Mouse (Mus musculus): ENCODE results near the gene Lhx9. TPM values are rescaled to one million over a fixed set of nuclear protein-coding genes. Genes with fewer than 3 reads are reported as not detected.

The Lhx9 gene
- polyA plus RNA-seq, 1 experiment from 2014 or later, result 35.8 TPM

- ATAC-seq, result no peak
- Histone ChIP-seq H3K4me2 (peak overlapping the region; percentile 54), H3K4me3 (peak overlapping the region; percentile 39), H3K27me3 (peaks cover 75% of the 10 kb centered on the region), H3K9me3 (replicated peaks) (no peaks in the 10 kb centered on the region), H3K27ac (peak overlapping the region; percentile 40), H3K9ac (peak overlapping the region; percentile 51), H3K36me3 (ENCODE audit: poor library complexity, severe bottlenecking) (no peaks in the 10 kb centered on the region), H3K4me1 (peaks cover 54% of the 10 kb centered on the region)
- 5% methylated on average over 12 of the region's 12 CpGs for WGBS
Measured at GRCm38 (mm10) chr1:138846131-138846530, 2.2 kb downstream of the Lhx9 start.

- Histone ChIP-seq H3K4me3 (peak overlapping the region; percentile 39), H3K4me1 (peaks cover 58% of the 10 kb centered on the region), H3K4me2 (peak overlapping the region; percentile 54), H3K27ac (peak overlapping the region; percentile 7; the same call in 1 of the 2 replicates), H3K36me3 (ENCODE audit: poor library complexity, severe bottlenecking) (no peaks in the 10 kb centered on the region), H3K9me3 (replicated peaks) (no peaks in the 10 kb centered on the region), H3K27me3 (peaks cover 73% of the 10 kb centered on the region), H3K9ac (no peak overlapping the region)
- 14% methylated on average over 3 of the region's 3 CpGs for WGBS
- no peak for ATAC-seq
Measured at GRCm38 (mm10) chr1:138845481-138845880, 2.9 kb downstream of the Lhx9 start.

DNA sequence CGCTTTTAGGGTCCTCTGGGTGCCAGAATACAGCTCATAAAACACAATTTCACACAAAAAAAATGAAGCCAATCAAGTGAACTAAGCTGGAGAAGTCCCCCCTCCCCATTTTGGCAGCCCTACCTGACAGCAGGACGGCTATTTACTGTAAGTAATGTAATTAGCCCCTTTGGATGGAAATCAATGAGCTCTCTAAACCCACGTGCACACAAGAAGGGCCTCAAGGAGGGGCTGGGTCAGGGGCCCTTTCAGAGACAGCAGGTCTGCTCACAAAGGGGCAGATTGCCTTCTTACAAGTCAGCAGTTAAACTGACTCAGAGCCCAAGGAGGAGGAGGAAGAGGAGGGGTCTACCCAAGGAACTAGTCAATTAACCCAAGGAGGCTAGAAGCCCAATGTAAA, 4.2 kb downstream of the Lhx9 start:
- Histone ChIP-seq H3K27me3 (peaks cover 73% of the 10 kb centered on the region), H3K4me3 (peak overlapping the region; percentile 56), H3K9ac (peak overlapping the region; percentile 65), H3K9me3 (replicated peaks) (no peaks in the 10 kb centered on the region), H3K27ac (peak overlapping the region; percentile 87), H3K4me2 (peak overlapping the region; percentile 74), H3K4me1 (peaks cover 57% of the 10 kb centered on the region), H3K36me3 (ENCODE audit: poor library complexity, severe bottlenecking) (no peaks in the 10 kb centered on the region)
- 0% methylated on average over 3 of the region's 3 CpGs for WGBS
- ATAC-seq, result no peak

DNA sequence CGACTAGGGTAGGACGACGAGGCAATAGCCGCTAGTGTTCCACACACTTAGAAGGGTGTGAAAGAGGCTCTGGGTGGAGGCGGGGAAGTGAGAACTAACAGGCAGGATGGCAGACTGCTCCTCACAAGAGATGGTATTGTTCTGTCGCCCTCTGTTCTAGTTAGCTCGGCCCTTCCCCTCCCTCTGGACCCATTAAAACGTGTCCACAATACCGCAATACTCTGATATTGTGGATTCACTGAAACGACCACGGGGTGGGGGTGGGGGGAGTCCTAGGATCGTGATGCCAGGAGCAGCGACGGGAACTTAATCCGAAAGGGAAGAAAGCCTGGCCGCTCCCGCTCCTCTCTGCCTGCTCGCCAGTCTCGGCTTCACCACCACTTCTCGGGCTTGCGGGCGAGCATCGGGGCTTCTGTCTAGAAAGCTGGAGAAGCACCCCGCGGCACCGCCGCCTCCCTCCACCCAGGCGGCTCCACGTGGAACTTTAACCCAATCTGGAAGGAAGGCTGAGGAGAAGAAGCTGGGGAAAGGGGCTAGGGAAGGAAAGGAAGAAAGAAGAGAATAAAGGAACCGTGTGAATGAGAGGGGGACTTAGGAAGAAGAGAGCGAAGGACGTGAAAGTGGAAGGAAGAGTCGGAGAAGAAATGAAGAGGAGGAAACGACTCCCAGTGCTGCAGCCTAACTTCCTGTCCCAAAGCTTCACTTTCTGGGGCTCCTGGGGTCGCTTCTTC, 4.9 kb downstream of the Lhx9 start:
- peaks cover 53% of the 10 kb centered on the region for H3K4me1 ChIP-seq
- WGBS, result under 1% methylated on average over 35 of the region's 35 CpGs
- H3K36me3 ChIP-seq (ENCODE audit: poor library complexity, severe bottlenecking), result no peaks in the 10 kb centered on the region
- ATAC-seq, result peak; percentile 57
- H3K27ac ChIP-seq, result peak overlapping the region; percentile 87
- peak overlapping the region; percentile 65 for H3K9ac ChIP-seq
- peaks cover 70% of the 10 kb centered on the region for H3K27me3 ChIP-seq
- peak overlapping the region; percentile 56 for H3K4me3 ChIP-seq
- H3K4me2 ChIP-seq, result peak overlapping the region; percentile 74
- no peaks in the 10 kb centered on the region for H3K9me3 ChIP-seq (replicated peaks)

DNA sequence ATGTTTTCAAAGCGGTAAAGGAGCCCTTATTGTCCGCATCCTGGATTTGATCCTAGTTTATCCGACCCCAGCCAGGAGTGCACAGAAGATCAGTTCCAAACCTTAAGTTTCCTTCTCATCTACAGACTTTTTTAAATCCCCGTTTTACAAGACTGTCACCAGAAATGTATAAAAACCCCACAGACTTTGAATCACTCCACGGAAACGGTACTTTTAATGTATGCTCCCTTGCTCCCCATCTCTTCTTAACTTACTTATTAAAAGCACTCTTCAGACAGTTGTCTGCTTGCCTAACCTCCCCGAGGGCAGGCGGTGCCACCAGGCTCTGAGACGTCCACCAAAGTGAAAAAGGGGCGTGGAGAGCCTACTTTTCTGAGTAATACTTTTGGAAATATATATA, 5.6 kb downstream of the Lhx9 start:
- no peaks in the 10 kb centered on the region for H3K9me3 ChIP-seq (replicated peaks)
- peaks cover 70% of the 10 kb centered on the region for H3K27me3 ChIP-seq
- peak overlapping the region; percentile 74 for H3K4me2 ChIP-seq
- H3K4me1 ChIP-seq, result peaks cover 53% of the 10 kb centered on the region
- peak overlapping the region; percentile 87 for H3K27ac ChIP-seq
- peak overlapping the region; percentile 56 for H3K4me3 ChIP-seq
- ATAC-seq, result no peak
- no peaks in the 10 kb centered on the region for H3K36me3 ChIP-seq (ENCODE audit: poor library complexity, severe bottlenecking)
- peak overlapping the region; percentile 74 for H3K9ac ChIP-seq
- under 1% methylated on average over 10 of the region's 10 CpGs for WGBS

- WGBS, result 0% methylated on average over 8 of the region's 8 CpGs
- H3K9ac ChIP-seq, result peak overlapping the region; percentile 74
- peaks cover 72% of the 10 kb centered on the region for H3K27me3 ChIP-seq
- H3K36me3 ChIP-seq (ENCODE audit: poor library complexity, severe bottlenecking), result no peaks in the 10 kb centered on the region
- H3K4me3 ChIP-seq, result peak overlapping the region; percentile 56
- H3K4me1 ChIP-seq, result peaks cover 55% of the 10 kb centered on the region
- peak overlapping the region; percentile 87 for H3K27ac ChIP-seq
- no peaks in the 10 kb centered on the region for H3K9me3 ChIP-seq (replicated peaks)
- ATAC-seq, result peak; percentile 70
- H3K4me2 ChIP-seq, result peak overlapping the region; percentile 74
Measured at GRCm38 (mm10) chr1:138842315-138842714, 6.1 kb downstream of the Lhx9 start.

GRCm38 (mm10) chr1:138841306-138842095, 6.9 kb downstream of the Lhx9 start:
- Histone ChIP-seq H3K4me1 (peaks cover 58% of the 10 kb centered on the region), H3K4me3 (peak overlapping the region; percentile 56), H3K27me3 (peaks cover 75% of the 10 kb centered on the region), H3K27ac (peak overlapping the region; percentile 87), H3K9me3 (replicated peaks) (no peaks in the 10 kb centered on the region), H3K36me3 (ENCODE audit: poor library complexity, severe bottlenecking) (no peaks in the 10 kb centered on the region), H3K4me2 (peak overlapping the region; percentile 74), H3K9ac (peak overlapping the region; percentile 74)
- ATAC-seq, result peak; percentile 45
- 2% methylated on average over 54 of the region's 54 CpGs for WGBS

DNA sequence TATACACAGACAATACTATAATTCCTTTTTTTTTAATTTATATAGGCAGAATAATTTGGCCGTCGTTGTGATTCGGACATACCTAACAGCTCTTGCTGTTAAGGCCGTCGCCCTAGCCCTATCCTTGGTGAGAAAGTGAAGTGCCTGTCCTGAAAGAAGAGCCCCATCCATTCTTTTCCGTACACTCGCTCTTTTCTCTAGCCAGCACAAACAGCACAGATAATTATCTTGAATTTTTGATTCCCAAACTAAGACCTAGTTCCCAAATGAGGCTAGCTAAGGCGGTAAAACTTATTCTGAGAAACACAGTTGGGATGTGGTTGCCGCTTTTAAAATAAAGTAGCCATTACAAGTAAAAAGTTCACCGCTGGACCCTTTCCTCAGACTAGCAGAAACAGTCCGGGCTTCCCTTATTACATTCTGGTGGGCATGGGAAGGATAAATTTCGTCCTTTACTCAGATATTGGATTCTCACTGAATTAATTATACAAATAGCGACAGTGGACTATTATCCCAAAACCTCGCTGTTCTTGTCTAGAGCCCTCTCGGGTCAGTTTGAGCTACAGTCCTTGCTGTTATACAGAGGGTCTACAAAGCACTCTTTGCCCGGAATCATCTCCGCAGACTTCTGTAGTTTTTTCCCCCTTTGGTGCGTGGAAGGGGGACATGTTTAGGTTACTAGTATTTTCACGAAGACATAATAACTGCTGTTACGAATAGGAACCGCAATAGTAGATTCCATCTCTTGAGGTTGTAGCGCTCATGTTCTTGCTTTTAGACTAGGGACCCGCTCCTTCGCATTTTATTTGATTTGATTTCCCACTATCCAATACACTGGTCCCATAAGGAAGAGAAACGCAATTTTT, 7.7 kb downstream of the Lhx9 start:
- Histone ChIP-seq H3K36me3 (ENCODE audit: poor library complexity, severe bottlenecking) (no peaks in the 10 kb centered on the region), H3K9ac (peak overlapping the region; percentile 74), H3K27me3 (peaks cover 75% of the 10 kb centered on the region), H3K9me3 (replicated peaks) (no peaks in the 10 kb centered on the region), H3K27ac (peak overlapping the region; percentile 87), H3K4me1 (peaks cover 58% of the 10 kb centered on the region), H3K4me2 (peak overlapping the region; percentile 74), H3K4me3 (peak overlapping the region; percentile 56)
- ATAC-seq, result no peak
- 2% methylated on average over 25 of the region's 25 CpGs for WGBS

DNA sequence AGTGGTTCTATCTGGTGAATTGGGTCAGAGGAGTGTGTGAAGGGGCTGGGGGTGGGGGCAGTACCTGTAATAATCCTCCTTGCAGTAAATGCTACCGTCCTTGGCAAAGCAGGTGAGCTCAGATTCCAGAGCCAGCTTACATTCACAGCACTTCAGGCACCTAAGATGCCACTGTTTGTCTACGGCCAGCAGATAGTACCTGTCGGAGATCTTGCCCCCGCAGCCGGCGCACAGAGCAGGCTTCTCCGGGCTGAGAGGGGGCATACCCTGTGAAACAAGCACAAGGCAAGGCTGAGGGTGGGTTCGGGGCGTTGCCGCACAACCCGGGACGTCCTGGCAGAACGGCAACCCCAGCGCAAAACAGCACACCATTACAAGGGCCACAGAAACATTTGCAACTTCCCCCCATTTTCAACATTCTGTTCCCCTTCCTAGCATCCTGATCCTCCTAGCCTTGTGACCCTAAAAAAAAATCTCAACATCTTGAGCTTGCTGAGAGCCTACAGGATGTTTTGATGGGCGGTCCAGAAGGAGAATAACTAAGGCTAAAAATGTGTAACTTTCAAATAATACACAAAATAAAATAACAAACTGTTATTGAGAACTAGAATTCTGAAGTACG, 8.5 kb downstream of the Lhx9 start:
- Histone ChIP-seq H3K9me3 (replicated peaks) (no peaks in the 10 kb centered on the region), H3K4me2 (peak overlapping the region; percentile 74), H3K4me3 (peak overlapping the region; percentile 56), H3K36me3 (ENCODE audit: poor library complexity, severe bottlenecking) (no peaks in the 10 kb centered on the region), H3K27me3 (peaks cover 75% of the 10 kb centered on the region), H3K4me1 (peaks cover 58% of the 10 kb centered on the region), H3K27ac (peak overlapping the region; percentile 73), H3K9ac (peak overlapping the region; percentile 74)
- ATAC-seq, result no peak
- WGBS, result 3% methylated on average over 16 of the region's 16 CpGs

GRCm38 (mm10) chr1:138839291-138839690, 9.1 kb downstream of the Lhx9 start:
- peak overlapping the region; percentile 74 for H3K4me2 ChIP-seq

More at GRCm38 (mm10) chr1:138839291-138839690, 9.1 kb downstream of the Lhx9 start:
- Histone ChIP-seq H3K4me1 (peaks cover 57% of the 10 kb centered on the region), H3K27ac (no peak overlapping the region), H3K27me3 (peaks cover 75% of the 10 kb centered on the region), H3K4me3 (peak overlapping the region; percentile 56), H3K9ac (peak overlapping the region; percentile 74), H3K36me3 (ENCODE audit: poor library complexity, severe bottlenecking) (no peaks in the 10 kb centered on the region), H3K9me3 (replicated peaks) (no peaks in the 10 kb centered on the region)
- WGBS, result 6% methylated on average over 2 of the region's 2 CpGs
- no peak for ATAC-seq

Data from forebrain, embryonic 13.5 days (tissue).